Mouse (Mus musculus) megakaryocyte progenitor cell, adult 5-6 weeks (primary cell): ENCODE measurements around the gene 4933417A18Rik. TPM values are rescaled to one million over a fixed set of nuclear protein-coding genes. Genes with fewer than 3 reads are reported as not detected.
A peak's percentile ranks its signal among the peaks of the same experiment; 100 is the strongest.
"Not testable (repeated sequence)": the region's sequence is repeated elsewhere in the genome, so short reads cannot be mapped to it uniquely, and the experiment has no call there.

ENCODE experiments used
- ATAC-seq: replicated peaks from 2 replicates; pipeline ENCODE4 v1.8.0; 2016; ENCODE audit warnings: mild to moderate bottlenecking, moderate TSS enrichment, inconsistent platforms; ENCODE audit not compliant: poor library complexity
- total RNA-seq, 2 experiments: library from RNA; stranded (forward) in 1 of 2; stranded (reverse) in 1 of 2; fragments of 157-497, 149-512 nt in 1 of 2; fragments of 200-1000 nt in 1 of 2; gene quantifications; 2 replicates each; pipeline versions ENCODE4 v1.2.3 to v1.2.4; 2015 to 2017

4933417A18Rik gene
- total RNA-seq (2015) (not detected in 2 replicates), total RNA-seq (2017) (not detected in 2 replicates)

- ATAC-seq: no peak
Observed at GRCm38 (mm10) chr13:34924210-34924609, at the start of gene 4933417A18Rik, which contains the start of gene Fam217a. Gene 4933417A18Rik (plus strand): TSS chr13:34924409. Gene Fam217a (minus strand): TSS chr13:34924310.

- ATAC-seq: not testable (repeated sequence)
Observed at GRCm38 (mm10) chr13:34874736-34875135, 49.5 kb upstream of the 4933417A18Rik start.

- peak; percentile 66 for ATAC-seq
Observed at GRCm38 (mm10) chr13:34875166-34875710, 49.0 kb upstream of the 4933417A18Rik start, which contains the start of gene Prpf4b. Gene Prpf4b (plus strand): TSS chr13:34875302.

- peak; percentile 42 for ATAC-seq
Observed at GRCm38 (mm10) chr13:34875741-34876445, 48.3 kb upstream of the 4933417A18Rik start.

GRCm38 (mm10) chr13:34876481-34876880 lies 47.7 kb upstream of the 4933417A18Rik start:
- ATAC-seq: no peak

GRCm38 (mm10) chr13:34892871-34893270 lies 31.3 kb upstream of the 4933417A18Rik start:
- ATAC-seq: no peak

- ATAC-seq: peak; percentile 58
Observed at GRCm38 (mm10) chr13:34914614-34915013, 9.6 kb upstream of the 4933417A18Rik start.

GRCm38 (mm10) chr13:34916520-34917167 lies 7.6 kb upstream of the 4933417A18Rik start:
- ATAC-seq: peak; percentile 14; the same call in 1 of the 2 replicates

GRCm38 (mm10) chr13:34934931-34935644 lies 10.9 kb downstream of the 4933417A18Rik start:
- no peak for ATAC-seq

- ATAC-seq: no peak
Observed at GRCm38 (mm10) chr13:34942370-34942769, 18.2 kb downstream of the 4933417A18Rik start.

- ATAC-seq: peak; percentile 100
Observed at GRCm38 (mm10) chr13:34951437-34951836, 27.2 kb downstream of the 4933417A18Rik start.

- ATAC-seq: no peak
Observed at GRCm38 (mm10) chr13:34956901-34957300, 32.7 kb downstream of the 4933417A18Rik start.

GRCm38 (mm10) chr13:34958158-34958557 lies 33.9 kb downstream of the 4933417A18Rik start:
- ATAC-seq: not testable (repeated sequence)

- ATAC-seq: no peak
Observed at GRCm38 (mm10) chr13:34960996-34961770, 37.0 kb downstream of the 4933417A18Rik start.

GRCm38 (mm10) chr13:34963511-34964397 lies 39.5 kb downstream of the 4933417A18Rik start, which contains the start of gene Eci3:
Gene Eci3 (minus strand): TSS chr13:34963810.
- peak; percentile 59 for ATAC-seq

GRCm38 (mm10) chr13:34964419-34964818 lies 40.2 kb downstream of the 4933417A18Rik start:
- ATAC-seq: peak; percentile 41

- ATAC-seq: peak; percentile 32; the same call in 1 of the 2 replicates
Observed at GRCm38 (mm10) chr13:34964866-34965265, 40.7 kb downstream of the 4933417A18Rik start.

GRCm38 (mm10) chr13:34965647-34966046 lies 41.4 kb downstream of the 4933417A18Rik start:
- ATAC-seq: not testable (repeated sequence)

GRCm38 (mm10) chr13:34972456-34972855 lies 48.2 kb downstream of the 4933417A18Rik start:
- ATAC-seq: not testable (repeated sequence)
